Mouse (Mus musculus): ENCODE results near the gene Park7. TPM values are rescaled to one million over a fixed set of nuclear protein-coding genes. Genes with fewer than 3 reads are reported as not detected.

Park7 gene
- total and polyA plus RNA-seq, 3 experiments = 337 to 555 (median 495) TPM

GRCm38 (mm10) chr4:150887903-150888302 lies 26.3 kb downstream of the Park7 start:
- TF ChIP-seq ZKSCAN1 (IDR thresholded peaks at IDR 0.05; ENCODE audit: borderline replicate concordance, low read depth, low read length) = no peak
- TF ChIP-seq GABPA (IDR thresholded peaks at IDR 0.05; ENCODE audit: insufficient replicate concordance, low read depth, low read length) = no peak
- TF ChIP-seq HCFC1 (IDR thresholded peaks at IDR 0.05; ENCODE audit: low read depth, low read length) = no peak
- Histone ChIP-seq H3K79me2 (replicated peaks; ENCODE audit: control insufficient read depth, extremely low read depth, insufficient read depth, poor library complexity, severe bottlenecking) (no peaks in the 10 kb centered on the region), H3K4me3 (replicated peaks in 1 of 3; ENCODE audit: low read depth in 2 of 3, low read length in 2 of 3, poor library complexity in 1 of 3) (no peak overlapping the region), H3K27ac (ENCODE audit: insufficient read depth, low read depth) (no peak overlapping the region), H3K27me3 (replicated peaks) (no peaks in the 10 kb centered on the region), H3K36me3 (replicated peaks in 1 of 2; ENCODE audit: control insufficient read depth in 1 of 2, insufficient read depth in 1 of 2, low read length in 1 of 2) (no peaks in the 10 kb centered on the region), H3K9ac (ENCODE audit: insufficient read depth, low read depth) (no peak overlapping the region), H3K4me2 (ENCODE audit: insufficient read depth, low read depth, poor library complexity, severe bottlenecking) (no peak overlapping the region), H3K4me1 (ENCODE audit: control insufficient read depth in 1 of 2, insufficient read depth in 2 of 2) (no peaks in the 10 kb centered on the region), H3K9me3 (replicated peaks; ENCODE audit: low read length) (no peaks in the 10 kb centered on the region)
- DNase-seq (ENCODE audit: extremely low read depth) = no peak
- in situ Hi-C loops (cut with MboI; ENCODE audit: low pct_ligation_motif_present, low pct_unique_long_range_greater_than_20kb, low sequenced_read_pairs) (no loop called here), dilution Hi-C loops (cut with MboI; ENCODE audit: extremely low pct_ligation_motif_present, extremely low pct_unique_long_range_greater_than_20kb, low sequenced_read_pairs) (no loop called here)

DNA sequence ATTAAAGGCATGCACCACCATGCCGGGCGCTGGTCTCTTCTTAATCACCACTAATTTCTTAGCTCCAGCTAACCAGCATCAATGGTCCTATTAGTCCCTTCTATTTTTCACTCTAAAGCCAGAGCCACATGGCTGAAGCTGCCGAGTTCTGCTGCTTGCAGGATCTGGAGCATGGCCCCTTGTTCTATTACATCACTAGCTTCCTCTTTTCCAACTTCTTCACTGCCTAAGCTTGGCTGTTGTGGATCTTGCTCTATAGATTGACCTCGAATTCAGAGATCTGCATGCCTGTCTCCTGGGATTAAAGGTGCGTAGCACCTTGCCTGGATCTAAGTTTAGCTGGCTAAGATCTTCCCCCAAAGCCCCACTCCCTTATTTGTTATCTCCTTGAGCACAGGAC lies 31.6 kb downstream of the Park7 start:
- H3K9ac ChIP-seq (ENCODE audit: insufficient read depth, low read depth) = no peak overlapping the region
- no peaks in the 10 kb centered on the region for H3K27me3 ChIP-seq (replicated peaks)
- H3K9me3 ChIP-seq (replicated peaks; ENCODE audit: low read length) = peaks cover 13% of the 10 kb centered on the region
- no peaks in the 10 kb centered on the region for H3K4me1 ChIP-seq (ENCODE audit: control insufficient read depth in 1 of 2, insufficient read depth in 2 of 2)
- no peak overlapping the region for H3K4me3 ChIP-seq (replicated peaks in 1 of 3; ENCODE audit: low read depth in 2 of 3, low read length in 2 of 3, poor library complexity in 1 of 3)
- H3K79me2 ChIP-seq (replicated peaks; ENCODE audit: control insufficient read depth, extremely low read depth, insufficient read depth, poor library complexity, severe bottlenecking) = no peaks in the 10 kb centered on the region
- no peak overlapping the region for H3K4me2 ChIP-seq (ENCODE audit: insufficient read depth, low read depth, poor library complexity, severe bottlenecking)
- H3K27ac ChIP-seq (ENCODE audit: insufficient read depth, low read depth) = no peak overlapping the region
- no peak for DNase-seq (ENCODE audit: extremely low read depth)
- no peaks in the 10 kb centered on the region for H3K36me3 ChIP-seq (replicated peaks in 1 of 2; ENCODE audit: control insufficient read depth in 1 of 2, insufficient read depth in 1 of 2, low read length in 1 of 2)
- TF ChIP-seq SMC3 (IDR thresholded peaks at IDR 0.05; ENCODE audit: low read depth, low read length) (no peak), TCF12 (IDR thresholded peaks at IDR 0.05; ENCODE audit: low read depth, low read length) (no peak), MEF2A (IDR thresholded peaks at IDR 0.05; ENCODE audit: borderline replicate concordance, low read depth, low read length) (no peak), UBTF (IDR thresholded peaks at IDR 0.05; ENCODE audit: low read depth, low read length) (no peak), SIN3A (IDR thresholded peaks at IDR 0.05; ENCODE audit: low read length) (no peak), CHD1 (IDR thresholded peaks at IDR 0.05; ENCODE audit: low read depth, low read length) (no peak), NELFE (IDR thresholded peaks at IDR 0.05; ENCODE audit: low read depth, low read length) (no peak), RCOR1 (conservative IDR thresholded peaks at IDR 0.05; ENCODE audit: low read depth, low read length) (no peak), ETS1 (conservative IDR thresholded peaks at IDR 0.05; ENCODE audit: low read depth, low read length) (no peak), USF2 (conservative IDR thresholded peaks at IDR 0.05; ENCODE audit: low read depth, low read length) (no peak), RAD21 (IDR thresholded peaks at IDR 0.05; ENCODE audit: low read depth, low read length) (no peak)
- in situ Hi-C loops (cut with MboI; ENCODE audit: low pct_ligation_motif_present, low pct_unique_long_range_greater_than_20kb, low sequenced_read_pairs) = no loop called here
- dilution Hi-C loops (cut with MboI; ENCODE audit: extremely low pct_ligation_motif_present, extremely low pct_unique_long_range_greater_than_20kb, low sequenced_read_pairs) = no loop called here

DNA sequence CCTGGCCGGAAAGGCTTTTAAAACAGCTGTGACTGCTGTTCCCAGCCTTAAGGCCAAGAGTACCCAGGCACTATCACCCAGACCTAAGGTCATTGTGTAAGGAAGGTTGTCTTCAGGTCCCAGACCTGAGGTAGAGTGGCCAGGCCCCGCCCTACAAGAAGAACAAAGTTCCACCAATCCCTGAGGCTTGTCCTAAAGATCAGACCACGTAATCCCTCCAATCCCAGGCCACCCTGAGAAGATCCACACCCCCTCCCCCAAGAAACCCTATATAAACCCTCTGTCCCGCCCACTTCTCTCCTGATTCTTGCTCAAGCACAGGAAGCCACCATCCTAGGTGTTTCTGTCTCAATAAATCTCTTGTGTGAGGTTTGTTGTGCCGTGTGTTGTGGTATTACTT lies 33.9 kb downstream of the Park7 start:
- DNase-seq (ENCODE audit: extremely low read depth) = no peak
- Histone ChIP-seq H3K36me3 (replicated peaks in 1 of 2; ENCODE audit: control insufficient read depth in 1 of 2, insufficient read depth in 1 of 2, low read length in 1 of 2) (no peaks in the 10 kb centered on the region), H3K4me1 (ENCODE audit: control insufficient read depth in 1 of 2, insufficient read depth in 2 of 2) (no peaks in the 10 kb centered on the region), H3K27me3 (replicated peaks) (no peaks in the 10 kb centered on the region), H3K9me3 (replicated peaks; ENCODE audit: low read length) (peaks cover 13% of the 10 kb centered on the region), H3K4me2 (ENCODE audit: insufficient read depth, low read depth, poor library complexity, severe bottlenecking) (no peak overlapping the region), H3K9ac (ENCODE audit: insufficient read depth, low read depth) (no peak overlapping the region), H3K79me2 (replicated peaks; ENCODE audit: control insufficient read depth, extremely low read depth, insufficient read depth, poor library complexity, severe bottlenecking) (no peaks in the 10 kb centered on the region), H3K4me3 (replicated peaks in 1 of 3; ENCODE audit: low read depth in 2 of 3, low read length in 2 of 3, poor library complexity in 1 of 3) (no peak overlapping the region), H3K27ac (ENCODE audit: insufficient read depth, low read depth) (no peak overlapping the region)
- dilution Hi-C loops (cut with MboI; ENCODE audit: extremely low pct_ligation_motif_present, extremely low pct_unique_long_range_greater_than_20kb, low sequenced_read_pairs) = no loop called here
- in situ Hi-C loops (cut with MboI; ENCODE audit: low pct_ligation_motif_present, low pct_unique_long_range_greater_than_20kb, low sequenced_read_pairs) = no loop called here
- TF ChIP-seq CTCF (conservative IDR thresholded peaks at IDR 0.05 in 1 of 2, IDR thresholded peaks at IDR 0.05 in 1 of 2; ENCODE audit: low read depth in 2 of 2, low read length in 2 of 2) = no peak
- no peak for TF ChIP-seq USF2 (conservative IDR thresholded peaks at IDR 0.05; ENCODE audit: low read depth, low read length)
- TF ChIP-seq NRF1 (IDR thresholded peaks at IDR 0.05; ENCODE audit: low read depth, low read length) = no peak
- TF ChIP-seq USF1 (IDR thresholded peaks at IDR 0.05; ENCODE audit: low read depth, low read length) = no peak
- no peak for TF ChIP-seq MXI1 (IDR thresholded peaks at IDR 0.05; ENCODE audit: low read depth, low read length)
- no peak for TF ChIP-seq MYC (IDR thresholded peaks at IDR 0.05; ENCODE audit: low read depth, low read length)
- TF ChIP-seq CHD2 (IDR thresholded peaks at IDR 0.05; ENCODE audit: low read length) = no peak
- no peak for TF ChIP-seq ZC3H11A (IDR thresholded peaks at IDR 0.05; ENCODE audit: low read depth, low read length)
- no peak for TF ChIP-seq MAZ (IDR thresholded peaks at IDR 0.05; ENCODE audit: low read depth, low read length)
- no peak for TF ChIP-seq IRF4 (IDR thresholded peaks at IDR 0.05; ENCODE audit: low read depth, low read length)
- TF ChIP-seq PAX5 (IDR thresholded peaks at IDR 0.05; ENCODE audit: low read length) = no peak

Measured in CH12.LX (cell line).